Mouse (Mus musculus) limb, embryonic 14.5 days (tissue): ENCODE measurements around the gene Gm10228. TPM values are rescaled to one million over a fixed set of nuclear protein-coding genes. Genes with fewer than 3 reads are reported as not detected.

Experiments
- ATAC-seq: fragments of 200-750 bp; cut with Nextera tagmentation; 2 replicates; pipeline ENCODE4 v1.8.0; 2017; ENCODE audit warnings: low read depth, moderate number of reproducible peaks, moderate TSS enrichment; ENCODE audit not compliant: low FRiP score
- DNase-seq: peaks from one replicate; pipeline ENCODE4 v3.0.0-alpha.2; 2015; ENCODE audit warnings: low spot score
- H3K27ac ChIP-seq: fragments of 300-500 bp; sonication (generic); replicated peaks from 2 replicates; pipeline ENCODE4 v1.5.1; 2014; ENCODE audit warnings: low read depth, mild to moderate bottlenecking, low read length, moderate library complexity, mixed read lengths
- H3K27me3 ChIP-seq: fragments of 300-500 bp; sonication (generic); 2 replicates; pipeline ENCODE4 v1.6.1; 2014; ENCODE audit warnings: low read length, mixed read lengths; ENCODE audit not compliant: control insufficient read depth, insufficient read depth
- H3K36me3 ChIP-seq: fragments of 300-500 bp; sonication (generic); 2 replicates; pipeline ENCODE4 v1.6.1; 2014; ENCODE audit warnings: mild to moderate bottlenecking, low read length, moderate library complexity, mixed read lengths; ENCODE audit not compliant: control insufficient read depth, insufficient read depth
- H3K4me1 ChIP-seq: fragments of 300-500 bp; sonication (generic); 2 replicates; pipeline ENCODE4 v1.6.1; 2014; ENCODE audit warnings: antibody characterized with exemption, low read length, mixed read lengths; ENCODE audit not compliant: control insufficient read depth, insufficient read depth
- H3K4me2 ChIP-seq: fragments of 300-500 bp; sonication (generic); replicated peaks from 2 replicates; pipeline ENCODE4 v1.6.1; 2014; ENCODE audit warnings: low read depth, mild to moderate bottlenecking, low read length, moderate library complexity; ENCODE audit not compliant: severe bottlenecking
- H3K4me3 ChIP-seq: fragments of 300-500 bp; sonication (generic); replicated peaks from 2 replicates; pipeline ENCODE4 v1.5.1; 2014; ENCODE audit warnings: low read length
- H3K9ac ChIP-seq: fragments of 300-500 bp; sonication (generic); 2 replicates; pipeline ENCODE4 v1.6.1; 2014; ENCODE audit warnings: mild to moderate bottlenecking, low read depth, low read length, moderate library complexity; ENCODE audit not compliant: severe bottlenecking
- H3K9me3 ChIP-seq: fragments of 300-500 bp; sonication (generic); 2 replicates; pipeline ENCODE4 v1.6.1; 2016; ENCODE audit warnings: low read length; ENCODE audit not compliant: control insufficient read depth
- POLR2A ChIP-seq: fragments of 200-500 bp; IDR thresholded peaks from 2 replicates; pipeline ENCODE4 v1.8.0; 2012; ENCODE audit warnings: inconsistent platforms, mild to moderate bottlenecking, moderate library complexity, borderline replicate concordance; ENCODE audit not compliant: insufficient read depth, insufficient read length; ENCODE audit errors: extremely low read depth
- WGBS: fragments of 180-500 bp; shearing (Covaris S2); extraction: QIAGEN DNeasy Blood & Tissue Kit; methylation state at CpG from one replicate; pipeline ENCODE4 v1.1.7; 2014; 5-methylcytosine and 5-hydroxymethylcytosine counted together
- polyA plus RNA-seq, 2 experiments: library from polyadenylated mRNA; depleted of rRNA in 1 of 2; stranded (reverse) in 1 of 2; unstranded in 1 of 2; fragments of >200 nt; fragmentation: Nextera tagmentation in 1 of 2; extraction: Ambion mirVana in 1 of 2; gene quantifications; 2 replicates each; pipeline versions ENCODE4 v1.2.1 to v1.2.3; 2012 to 2014

Gene Gm10228
- polyA plus RNA-seq, 2 experiments = not detected

GRCm38 (mm10) chr16:89013973-89014372 is 27.3 kb downstream of the Gm10228 start:
- H3K36me3 ChIP-seq = no peaks in the 10 kb centered on the region
- no peaks in the 10 kb centered on the region for H3K4me1 ChIP-seq
- no peaks in the 10 kb centered on the region for H3K27me3 ChIP-seq
- no peak overlapping the region for H3K4me2 ChIP-seq
- H3K27ac ChIP-seq = no peak overlapping the region
- no peak overlapping the region for H3K9ac ChIP-seq
- no peak for TF ChIP-seq POLR2A
- no peaks in the 10 kb centered on the region for H3K9me3 ChIP-seq
- ATAC-seq = no peak
- H3K4me3 ChIP-seq = no peak overlapping the region
- WGBS = 95% methylated on average over 3 of the region's 3 CpGs
- no peak for DNase-seq

GRCm38 (mm10) chr16:89010659-89011058 is 30.6 kb downstream of the Gm10228 start, which contains the start of gene Krtap22-2:
Gene Krtap22-2, minus strand, starts transcription at chr16:89010759.
- Histone ChIP-seq H3K4me3 (no peak within 1 kb of the TSS), H3K27ac (no peak within 1 kb of the TSS), H3K9me3 (no peaks in the 10 kb centered on the region), H3K36me3 (no peaks in the 10 kb centered on the region), H3K4me1 (no peaks in the 10 kb centered on the region), H3K4me2 (no peak within 1 kb of the TSS), H3K9ac (no peak within 1 kb of the TSS), H3K27me3 (no peaks in the 10 kb centered on the region)
- DNase-seq = no peak
- TF ChIP-seq POLR2A = no peak
- WGBS = 78% methylated on average over 5 of the region's 5 CpGs
- ATAC-seq = no peak

Other genes with a start within 250 kb of the Gm10228 start
- not detected in 2 replicates for gene Gm20741, start 229.3 kb downstream of the Gm10228 start, polyA plus RNA-seq (2012; rRNA removed)
- gene Gm20741, start 229.3 kb downstream of the Gm10228 start, polyA plus RNA-seq (2014; fragmentation: Nextera tagmentation; extraction: Ambion mirVana) = not detected in 2 replicates
- gene Krtap15, start 221.3 kb downstream of the Gm10228 start, polyA plus RNA-seq (2012; rRNA removed) = not detected in 2 replicates
- gene Krtap15, start 221.3 kb downstream of the Gm10228 start, polyA plus RNA-seq (2014; fragmentation: Nextera tagmentation; extraction: Ambion mirVana) = not detected in 2 replicates
- not detected in 2 replicates for gene Krtap14, start 215.3 kb downstream of the Gm10228 start, polyA plus RNA-seq (2012; rRNA removed)
- gene Krtap14, start 215.3 kb downstream of the Gm10228 start, polyA plus RNA-seq (2014; fragmentation: Nextera tagmentation; extraction: Ambion mirVana) = not detected in 2 replicates
- gene Krtap19-1, start 172.1 kb downstream of the Gm10228 start, polyA plus RNA-seq (2012; rRNA removed) = not detected in 2 replicates
- not detected in 2 replicates for gene Krtap19-1, start 172.1 kb downstream of the Gm10228 start, polyA plus RNA-seq (2014; fragmentation: Nextera tagmentation; extraction: Ambion mirVana)
- not detected in 2 replicates for gene Krtap19-2, start 167.2 kb downstream of the Gm10228 start, polyA plus RNA-seq (2012; rRNA removed)
- gene Krtap19-2, start 167.2 kb downstream of the Gm10228 start, polyA plus RNA-seq (2014; fragmentation: Nextera tagmentation; extraction: Ambion mirVana) = not detected in 2 replicates
- not detected in 2 replicates for gene Krtap19-3, start 163.4 kb downstream of the Gm10228 start, polyA plus RNA-seq (2012; rRNA removed)
- gene Krtap19-3, start 163.4 kb downstream of the Gm10228 start, polyA plus RNA-seq (2014; fragmentation: Nextera tagmentation; extraction: Ambion mirVana) = not detected in 2 replicates
- gene Krtap19-4, start 156.4 kb downstream of the Gm10228 start, polyA plus RNA-seq (2012; rRNA removed) = not detected in 2 replicates
- gene Krtap19-4, start 156.4 kb downstream of the Gm10228 start, polyA plus RNA-seq (2014; fragmentation: Nextera tagmentation; extraction: Ambion mirVana) = not detected in 2 replicates
- gene Krtap19-5, start 145.0 kb downstream of the Gm10228 start, polyA plus RNA-seq (2012; rRNA removed) = not detected in 2 replicates
- gene Krtap19-5, start 145.0 kb downstream of the Gm10228 start, polyA plus RNA-seq (2014; fragmentation: Nextera tagmentation; extraction: Ambion mirVana) = not detected in 2 replicates
- not detected in 2 replicates for gene Krtap19-9b, start 109.2 kb downstream of the Gm10228 start, polyA plus RNA-seq (2012; rRNA removed)
- gene Krtap19-9b, start 109.2 kb downstream of the Gm10228 start, polyA plus RNA-seq (2014; fragmentation: Nextera tagmentation; extraction: Ambion mirVana) = not detected in 2 replicates
- not detected in 2 replicates for gene Krtap16-3, start 78.6 kb downstream of the Gm10228 start, polyA plus RNA-seq (2012; rRNA removed)
- gene Krtap16-3, start 78.6 kb downstream of the Gm10228 start, polyA plus RNA-seq (2014; fragmentation: Nextera tagmentation; extraction: Ambion mirVana) = not detected in 2 replicates
- gene Krtap22-2, start 30.7 kb downstream of the Gm10228 start, polyA plus RNA-seq (2012; rRNA removed) = not detected in 2 replicates
- gene Krtap22-2, start 30.7 kb downstream of the Gm10228 start, polyA plus RNA-seq (2014; fragmentation: Nextera tagmentation; extraction: Ambion mirVana) = not detected in 2 replicates
- gene Gm10229, start 26.2 kb downstream of the Gm10228 start, polyA plus RNA-seq (2012; rRNA removed) = not detected in 2 replicates
- gene Gm10229, start 26.2 kb downstream of the Gm10228 start, polyA plus RNA-seq (2014; fragmentation: Nextera tagmentation; extraction: Ambion mirVana) = not detected in 2 replicates
- gene Krtap6-1, start 9.8 kb downstream of the Gm10228 start, polyA plus RNA-seq (2012; rRNA removed) = not detected in 2 replicates
- gene Krtap6-1, start 9.8 kb downstream of the Gm10228 start, polyA plus RNA-seq (2014; fragmentation: Nextera tagmentation; extraction: Ambion mirVana) = not detected in 2 replicates
- gene Krtap6-5, start 6.4 kb upstream of the Gm10228 start, polyA plus RNA-seq (2012; rRNA removed) = not detected in 2 replicates
- gene Krtap6-5, start 6.4 kb upstream of the Gm10228 start, polyA plus RNA-seq (2014; fragmentation: Nextera tagmentation; extraction: Ambion mirVana) = not detected in 2 replicates
- gene 1110025L11Rik, start 22.5 kb upstream of the Gm10228 start, polyA plus RNA-seq (2012; rRNA removed) = not detected in 2 replicates
- not detected in 2 replicates for gene 1110025L11Rik, start 22.5 kb upstream of the Gm10228 start, polyA plus RNA-seq (2014; fragmentation: Nextera tagmentation; extraction: Ambion mirVana)
- gene Krtap6-3, start 42.5 kb upstream of the Gm10228 start, polyA plus RNA-seq (2012; rRNA removed) = not detected in 2 replicates
- not detected in 2 replicates for gene Krtap6-3, start 42.5 kb upstream of the Gm10228 start, polyA plus RNA-seq (2014; fragmentation: Nextera tagmentation; extraction: Ambion mirVana)
- not detected in 2 replicates for gene Gm6358, start 99.4 kb upstream of the Gm10228 start, polyA plus RNA-seq (2012; rRNA removed)
- not detected in 2 replicates for gene Gm6358, start 99.4 kb upstream of the Gm10228 start, polyA plus RNA-seq (2014; fragmentation: Nextera tagmentation; extraction: Ambion mirVana)
- not detected in 2 replicates for gene Gm10061, start 109.6 kb upstream of the Gm10228 start, polyA plus RNA-seq (2012; rRNA removed)
- gene Gm10061, start 109.6 kb upstream of the Gm10228 start, polyA plus RNA-seq (2014; fragmentation: Nextera tagmentation; extraction: Ambion mirVana) = not detected in 2 replicates
- gene Gm9789, start 116.5 kb upstream of the Gm10228 start, polyA plus RNA-seq (2012; rRNA removed) = not detected in 2 replicates
- gene Gm9789, start 116.5 kb upstream of the Gm10228 start, polyA plus RNA-seq (2014; fragmentation: Nextera tagmentation; extraction: Ambion mirVana) = not detected in 2 replicates
- not detected in 2 replicates for gene Gm7735, start 128.0 kb upstream of the Gm10228 start, polyA plus RNA-seq (2012; rRNA removed)
- not detected in 2 replicates for gene Gm7735, start 128.0 kb upstream of the Gm10228 start, polyA plus RNA-seq (2014; fragmentation: Nextera tagmentation; extraction: Ambion mirVana)
- not detected in 2 replicates for gene 1110057P08Rik, start 133.3 kb upstream of the Gm10228 start, polyA plus RNA-seq (2012; rRNA removed)
- gene 1110057P08Rik, start 133.3 kb upstream of the Gm10228 start, polyA plus RNA-seq (2014; fragmentation: Nextera tagmentation; extraction: Ambion mirVana) = not detected in 2 replicates
- gene Krtap20-2, start 164.4 kb upstream of the Gm10228 start, polyA plus RNA-seq (2012; rRNA removed) = not detected in 2 replicates
- not detected in 2 replicates for gene Krtap20-2, start 164.4 kb upstream of the Gm10228 start, polyA plus RNA-seq (2014; fragmentation: Nextera tagmentation; extraction: Ambion mirVana)